Mouse (Mus musculus) heart, postnatal 0 days (tissue): ENCODE measurements around the gene Lgals3bp. TPM values are rescaled to one million over a fixed set of nuclear protein-coding genes. Genes with fewer than 3 reads are reported as not detected.
A peak's percentile ranks its signal among the peaks of the same experiment; 100 is the strongest.

ENCODE experiments used
- ATAC-seq: fragments of 200-750 bp; cut with Nextera tagmentation; 2 replicates; pipeline ENCODE4 v1.8.0; 2017; ENCODE audit warnings: low read depth, moderate number of reproducible peaks, moderate library complexity; ENCODE audit not compliant: insufficient read depth
- DNase-seq: peaks from one replicate; pipeline ENCODE4 v3.0.0-alpha.2; 2016; ENCODE audit warnings: low spot score
- H3K27ac ChIP-seq: fragments of 300-500 bp; sonication (generic); 2 replicates; pipeline ENCODE4 v1.5.1; 2014; ENCODE audit warnings: low read depth, mild to moderate bottlenecking
- H3K27me3 ChIP-seq: fragments of 300-500 bp; sonication (generic); 2 replicates; pipeline ENCODE4 v1.6.1; 2014; ENCODE audit warnings: low read length, mixed read lengths; ENCODE audit not compliant: control insufficient read depth, insufficient read depth
- H3K36me3 ChIP-seq: fragments of 300-500 bp; sonication (generic); replicated peaks from 2 replicates; pipeline ENCODE4 v1.6.1; 2014; ENCODE audit warnings: low read length, mixed read lengths; ENCODE audit not compliant: control insufficient read depth, insufficient read depth
- H3K4me1 ChIP-seq: fragments of 300-500 bp; sonication (generic); 2 replicates; pipeline ENCODE4 v1.6.1; 2014; ENCODE audit warnings: antibody characterized with exemption; ENCODE audit not compliant: control insufficient read depth, insufficient read depth
- H3K4me2 ChIP-seq: fragments of 300-500 bp; sonication (generic); 2 replicates; pipeline ENCODE4 v1.6.1; 2014; ENCODE audit warnings: low read depth, mild to moderate bottlenecking, low read length, moderate library complexity
- H3K4me3 ChIP-seq: fragments of 300-500 bp; sonication (generic); 2 replicates; pipeline ENCODE4 v1.5.1; 2014; ENCODE audit warnings: low read depth, low read length
- H3K9ac ChIP-seq: fragments of 300-500 bp; sonication (generic); replicated peaks from 2 replicates; pipeline ENCODE4 v1.6.1; 2014; ENCODE audit warnings: low read depth, low read length, mixed read lengths
- H3K9me3 ChIP-seq: fragments of 300-500 bp; sonication (generic); replicated peaks from 2 replicates; pipeline ENCODE4 v1.6.1; 2016; ENCODE audit warnings: low read length; ENCODE audit not compliant: control insufficient read depth
- CTCF ChIP-seq: IDR thresholded peaks from 2 replicates; pipeline ENCODE4 v1.5.1; 2016; ENCODE audit warnings: antibody characterized with exemption, control low read depth, low read depth
- EP300 ChIP-seq: IDR thresholded peaks from 2 replicates; pipeline ENCODE4 v1.6.1; 2016; ENCODE audit warnings: antibody characterized with exemption, low read depth
- WGBS: fragments of 180-500 bp; shearing (Covaris S2); extraction: QIAGEN DNeasy Blood & Tissue Kit; methylation state at CpG from one replicate; pipeline ENCODE4 v1.1.7; 2014; 5-methylcytosine and 5-hydroxymethylcytosine counted together
- polyA plus RNA-seq: library from polyadenylated mRNA; unstranded; fragments of >200 nt; fragmentation: Nextera tagmentation; extraction: Ambion mirVana; gene quantifications from 2 replicates; pipeline ENCODE4 v1.2.1, GENCODE M21; 2015
- total RNA-seq: library from RNA; depleted of rRNA; stranded (reverse); fragments of >200 nt; gene quantifications from 2 replicates; pipeline ENCODE4 v1.2.3, GENCODE M21; 2014; ENCODE audit warnings: low replicate concordance

Gene Lgals3bp
- total and polyA plus RNA-seq, 2 experiments from 2014 or later: 28.6 to 77.9 TPM

GRCm38 (mm10) chr11:118433398-118433868 is 31.5 kb upstream of the Lgals3bp start:
- Histone ChIP-seq H3K4me1 (peaks cover 18% of the 10 kb centered on the region; the same call in 1 of the 2 replicates), H3K4me3 (peak overlapping the region; percentile 10; the same call in 1 of the 2 replicates), H3K9ac (no peak overlapping the region), H3K27ac (peak overlapping the region; percentile 75), H3K4me2 (peak overlapping the region; percentile 50), H3K36me3 (no peaks in the 10 kb centered on the region), H3K9me3 (no peaks in the 10 kb centered on the region), H3K27me3 (0 out of 2 replicates have a peak, but pooled peaks cover 6% of the 10 kb centered on the region)
- TF ChIP-seq CTCF (no peak), EP300 (peak; percentile 70; the same call in 1 of the 2 replicates)
- DNase-seq: peak; percentile 71
- ATAC-seq: peak; percentile 50
- WGBS: 43% methylated on average over 10 of the region's 10 CpGs

- peak overlapping the region; percentile 77 for H3K27ac ChIP-seq
- DNase-seq: no peak
- H3K4me2 ChIP-seq: no peak overlapping the region; the same call in 1 of the 2 replicates
- 0 out of 2 replicates have a peak, but pooled peaks cover 12% of the 10 kb centered on the region for H3K27me3 ChIP-seq
- H3K9ac ChIP-seq: no peak overlapping the region
- peaks cover 18% of the 10 kb centered on the region; the same call in 1 of the 2 replicates for H3K4me1 ChIP-seq
- H3K4me3 ChIP-seq: no peak overlapping the region
- WGBS: 63% methylated on average over 16 of the region's 16 CpGs
- no peaks in the 10 kb centered on the region for H3K9me3 ChIP-seq
- no peaks in the 10 kb centered on the region for H3K36me3 ChIP-seq
- no peak for ATAC-seq
- TF ChIP-seq CTCF (no peak), EP300 (no peak)
Measured at GRCm38 (mm10) chr11:118431100-118431948, 29.4 kb upstream of the Lgals3bp start.

GRCm38 (mm10) chr11:118430291-118430885 is 28.5 kb upstream of the Lgals3bp start:
- Histone ChIP-seq H3K4me3 (no peak overlapping the region), H3K4me2 (peak overlapping the region; percentile 49), H3K4me1 (peaks cover 18% of the 10 kb centered on the region; the same call in 1 of the 2 replicates), H3K36me3 (no peaks in the 10 kb centered on the region), H3K27ac (peak overlapping the region; percentile 77), H3K9me3 (no peaks in the 10 kb centered on the region), H3K27me3 (0 out of 2 replicates have a peak, but pooled peaks cover 12% of the 10 kb centered on the region), H3K9ac (no peak overlapping the region)
- 0 out of 2 replicates have a peak, but pooled peaks have one; percentile 18 for ATAC-seq
- DNase-seq: no peak
- WGBS: 34% methylated on average over 4 of the region's 4 CpGs
- TF ChIP-seq EP300 (no peak), CTCF (no peak)

GRCm38 (mm10) chr11:118428944-118429709 is 27.2 kb upstream of the Lgals3bp start:
- 46% methylated on average over 8 of the region's 8 CpGs for WGBS
- TF ChIP-seq CTCF (no peak), EP300 (no peak)
- no peak for ATAC-seq
- H3K27ac ChIP-seq: peak overlapping the region; percentile 77
- H3K36me3 ChIP-seq: no peaks in the 10 kb centered on the region
- 0 out of 2 replicates have a peak, but pooled peaks cover 12% of the 10 kb centered on the region for H3K27me3 ChIP-seq
- H3K4me1 ChIP-seq: peaks cover 29% of the 10 kb centered on the region
- DNase-seq: no peak
- H3K4me3 ChIP-seq: peak overlapping the region; percentile 38
- H3K9ac ChIP-seq: peak overlapping the region; percentile 44; the same call in 1 of the 2 replicates
- peak overlapping the region; percentile 49 for H3K4me2 ChIP-seq
- H3K9me3 ChIP-seq: no peaks in the 10 kb centered on the region

- ATAC-seq: no peak
- 8% methylated on average over 11 of the region's 11 CpGs for WGBS
- peak overlapping the region; percentile 38 for H3K4me3 ChIP-seq
- TF ChIP-seq EP300 (no peak), CTCF (no peak)
- DNase-seq: no peak
- H3K27me3 ChIP-seq: 0 out of 2 replicates have a peak, but pooled peaks cover 12% of the 10 kb centered on the region
- H3K9me3 ChIP-seq: no peaks in the 10 kb centered on the region
- no peaks in the 10 kb centered on the region for H3K36me3 ChIP-seq
- H3K4me1 ChIP-seq: peaks cover 36% of the 10 kb centered on the region
- H3K27ac ChIP-seq: peak overlapping the region; percentile 77
- H3K4me2 ChIP-seq: peak overlapping the region; percentile 49
- peak overlapping the region; percentile 44 for H3K9ac ChIP-seq
Measured at GRCm38 (mm10) chr11:118428460-118428868, 26.6 kb upstream of the Lgals3bp start.
